Mouse (Mus musculus) E14TG2a.4 (cell line): ENCODE data around the gene Apeh.

Source experiments
- CTCF ChIP-seq: conservative IDR thresholded peaks from 2 replicates; pipeline ENCODE4 v1.5.1; 2014; ENCODE audit warnings: low read length
- POU5F1 ChIP-seq: IDR thresholded peaks from 2 replicates; pipeline ENCODE4 v1.6.1; 2014; ENCODE audit warnings: low read length, borderline replicate concordance

DNA sequence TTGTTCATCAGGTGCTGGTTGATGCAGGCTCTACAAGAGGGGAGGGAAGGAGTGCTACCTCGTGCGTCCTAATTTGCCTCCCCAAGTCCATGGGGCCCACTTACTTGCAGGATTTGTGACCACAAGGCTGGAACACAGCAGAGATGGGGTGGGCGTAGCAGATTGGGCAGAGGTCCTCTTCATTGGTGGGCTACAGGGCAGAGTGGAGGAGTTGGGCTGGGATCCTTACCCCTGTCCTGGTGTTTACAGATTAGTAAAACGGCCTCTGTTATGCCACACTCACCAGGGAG, 42.5 kb downstream of the Apeh start:
- no peak for TF ChIP-seq CTCF
- no peak for TF ChIP-seq POU5F1
